ENCODE assay signal across 15 mouse cellular contexts in the genomic region with DNA sequence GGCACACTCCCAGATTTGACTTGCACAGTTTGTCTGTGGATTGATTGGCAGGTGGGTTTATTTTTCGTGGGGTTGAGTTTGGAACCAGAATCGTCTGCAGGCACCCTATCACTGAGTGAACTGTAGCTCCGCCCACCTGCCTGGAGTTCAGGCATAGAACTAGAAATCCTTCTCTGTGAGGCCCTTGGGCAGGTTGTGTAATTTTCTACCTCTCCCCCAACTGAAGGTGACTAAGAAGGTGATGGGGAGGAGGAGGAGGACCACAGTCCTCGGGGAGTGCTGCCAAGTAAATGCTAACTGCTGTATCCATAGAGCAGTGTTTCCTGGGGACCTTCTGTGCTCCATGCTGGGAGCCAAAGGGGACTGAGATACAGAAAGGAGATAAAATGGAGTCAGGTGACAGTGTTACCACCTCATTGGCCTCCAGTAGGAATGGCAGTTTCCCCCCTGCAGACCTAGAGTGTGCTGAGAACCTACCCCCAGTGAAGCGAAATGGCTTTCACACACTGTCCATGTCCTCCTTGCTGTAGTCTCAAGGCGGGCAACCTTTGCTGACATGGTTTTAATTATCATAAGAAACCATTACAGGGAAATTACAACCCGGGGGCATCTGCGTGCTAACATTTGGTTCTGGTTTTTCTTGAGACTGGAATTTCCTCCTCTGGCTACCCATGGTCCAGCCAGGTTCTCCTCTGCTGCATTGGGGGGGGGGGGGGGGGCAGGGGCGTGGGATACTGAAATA.
DNase-seq lines count a peak whose midpoint lies in the region; ATAC-seq lines count a peak whose summit lies in the region.
"Had no signal": no experiment of that assay in that cellular context is flagged by ENCODE, and none has a peak within 500 bp of the region (broad histone marks: within the 10 kb centered on the region; RNA-seq: fewer than 3 reads in every experiment).

No protein-coding gene starts in this region.

- intact Hi-C loops in gastrocnemius, postnatal 14 days (cut with DNase I; ENCODE audit: low total_unique reads) = no loop called here

- peaks cover 26% of the 10 kb centered on the region for H3K27me3 ChIP-seq in forebrain, embryonic 10.5 days (ENCODE audit: poor library complexity, severe bottlenecking)
- H3K27me3 ChIP-seq in forebrain, embryonic 12.5 days = peaks cover 7% of the 10 kb centered on the region
- H3K27me3 ChIP-seq in embryonic facial prominence, embryonic 15.5 days = peaks cover 3% of the 10 kb centered on the region; the same call in 1 of the 2 replicates
- no peaks in the 10 kb centered on the region for H3K27me3 ChIP-seq in heart, embryonic 10.5 days (ENCODE audit: insufficient read depth, poor library complexity, severe bottlenecking)
- H3K27me3 ChIP-seq: liver, embryonic 12.5 days had no signal

- peaks cover 30% of the 10 kb centered on the region for H3K4me1 ChIP-seq in forebrain, embryonic 10.5 days
- H3K4me1 ChIP-seq in forebrain, embryonic 12.5 days = peaks cover 11% of the 10 kb centered on the region
- peaks cover 11% of the 10 kb centered on the region for H3K4me1 ChIP-seq in embryonic facial prominence, embryonic 15.5 days
- peaks cover 14% of the 10 kb centered on the region for H3K4me1 ChIP-seq in heart, embryonic 10.5 days

- WGBS in forebrain, embryonic 10.5 days = 63% methylated on average over 9 of the region's 9 CpGs
- WGBS in forebrain, embryonic 12.5 days = 70% methylated on average over 9 of the region's 9 CpGs
- 36% methylated on average over 9 of the region's 9 CpGs for WGBS in embryonic facial prominence, embryonic 15.5 days
- WGBS in heart, embryonic 10.5 days = 50% methylated on average over 9 of the region's 9 CpGs

- ATAC-seq in forebrain, embryonic 12.5 days (ENCODE audit: low FRiP score) = no peak
- ATAC-seq in embryonic facial prominence, embryonic 15.5 days (ENCODE audit: insufficient number of reproducible peaks, low FRiP score, low TSS enrichment, low read depth) = peak; percentile 54; the same call in 1 of the 2 replicates
- ATAC-seq: forebrain, embryonic 13.5 days; liver, embryonic 12.5 days had no signal

- peak; percentile 25 for DNase-seq in forebrain, embryonic 10.5 days (ENCODE audit: extremely low spot score, low spot score)
- DNase-seq in MN1 (ENCODE audit: low spot score) = peak; percentile 2
- peak; percentile 50 to 62 for DNase-seq in kidney, postnatal 36 days
- DNase-seq in heart, adult 9 months (ENCODE audit: low spot score in 2 of 2) = no peak
- no peak for DNase-seq in heart, embryonic 10.5 days (ENCODE audit: low spot score)
- DNase-seq in gastrocnemius, postnatal 14 days = no peak
- DNase-seq: adrenal gland, postnatal 10 days; cerebellum, postnatal 25 days; heart, postnatal 10 days; layer of hippocampus, postnatal 36 days; right cerebral cortex, postnatal 4 days had no signal

- H3K4me2 ChIP-seq in forebrain, embryonic 12.5 days = no peak overlapping the region
- no peak overlapping the region for H3K4me2 ChIP-seq in embryonic facial prominence, embryonic 15.5 days (replicated peaks)
- H3K4me2 ChIP-seq: forebrain, embryonic 13.5 days; liver, embryonic 12.5 days had no signal

- no peak overlapping the region; the same call in 1 of the 2 replicates for H3K27ac ChIP-seq in forebrain, embryonic 10.5 days
- H3K27ac ChIP-seq in forebrain, embryonic 12.5 days = no peak overlapping the region
- H3K27ac ChIP-seq in embryonic facial prominence, embryonic 15.5 days (replicated peaks) = no peak overlapping the region
- H3K27ac ChIP-seq in heart, embryonic 10.5 days = no peak overlapping the region
- H3K27ac ChIP-seq: forebrain, embryonic 13.5 days; liver, embryonic 12.5 days had no signal

- no peaks in the 10 kb centered on the region for H3K9me3 ChIP-seq in forebrain, embryonic 10.5 days
- H3K9me3 ChIP-seq in forebrain, embryonic 12.5 days = no peaks in the 10 kb centered on the region
- H3K9me3 ChIP-seq in embryonic facial prominence, embryonic 15.5 days (replicated peaks) = no peaks in the 10 kb centered on the region
- H3K9me3 ChIP-seq in heart, embryonic 10.5 days = no peaks in the 10 kb centered on the region
- H3K9me3 ChIP-seq: forebrain, embryonic 13.5 days; liver, embryonic 12.5 days had no signal

- H3K9ac ChIP-seq in forebrain, embryonic 12.5 days = no peak overlapping the region
- H3K9ac ChIP-seq in embryonic facial prominence, embryonic 15.5 days = no peak overlapping the region
- H3K9ac ChIP-seq: forebrain, embryonic 13.5 days; liver, embryonic 12.5 days had no signal

- no peaks in the 10 kb centered on the region for H3K36me3 ChIP-seq in forebrain, embryonic 10.5 days (replicated peaks)
- H3K36me3 ChIP-seq in forebrain, embryonic 12.5 days (replicated peaks) = no peaks in the 10 kb centered on the region
- H3K36me3 ChIP-seq in embryonic facial prominence, embryonic 15.5 days = no peaks in the 10 kb centered on the region
- H3K36me3 ChIP-seq in heart, embryonic 10.5 days = no peaks in the 10 kb centered on the region
- H3K36me3 ChIP-seq: liver, embryonic 12.5 days had no signal

- no peak overlapping the region for H3K4me3 ChIP-seq in forebrain, embryonic 10.5 days
- no peak overlapping the region for H3K4me3 ChIP-seq in forebrain, embryonic 12.5 days (replicated peaks)
- H3K4me3 ChIP-seq in embryonic facial prominence, embryonic 15.5 days (replicated peaks) = no peak overlapping the region
- H3K4me3 ChIP-seq in heart, embryonic 10.5 days = no peak overlapping the region
- H3K4me3 ChIP-seq: forebrain, embryonic 13.5 days; liver, embryonic 12.5 days had no signal

Comparison
In these comparisons a context has a peak if more than half of its experiments do, and no peak if none do; other contexts are left out.
1. DNase-seq: peak in forebrain, embryonic 10.5 days (single experiment), MN1 (single experiment) and kidney, postnatal 36 days (2 of 2); none in heart, adult 9 months (0 of 2), heart, embryonic 10.5 days (single experiment) and gastrocnemius, postnatal 14 days (single experiment).